Mouse (Mus musculus): Measurements from ENCODE around the gene Thsd7a. TPM values are rescaled to one million over a fixed set of nuclear protein-coding genes. Genes with fewer than 3 reads are reported as not detected.

Gene Thsd7a
- polyA plus RNA-seq, 1 experiment = 8.9 TPM

DNA sequence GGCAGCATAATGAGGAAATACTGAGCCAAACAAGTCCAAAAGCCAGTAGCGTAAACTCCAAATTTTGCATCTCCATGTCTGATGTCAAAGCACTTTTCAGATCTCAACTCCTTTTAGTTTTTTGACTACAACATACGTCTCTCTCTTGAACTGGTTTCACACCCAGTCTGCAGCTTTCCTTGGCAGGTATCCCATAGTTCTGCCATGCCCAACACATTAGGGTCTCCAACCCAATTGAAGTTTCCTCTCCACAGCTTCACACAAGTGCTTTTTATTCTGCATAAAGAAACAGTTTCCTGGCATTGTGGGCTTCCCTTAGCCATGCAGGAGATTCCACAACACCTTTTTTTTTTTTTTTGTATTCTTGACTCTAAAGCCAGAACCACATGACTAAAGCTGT is 50.1 kb downstream of the Thsd7a start:
- TF ChIP-seq CTCF (IDR thresholded peaks at IDR 0.05; ENCODE audit: extremely low read depth, insufficient read depth, low read length) (no peak), POLR2A (IDR thresholded peaks at IDR 0.05; ENCODE audit: extremely low read depth, insufficient read depth, low read length) (no peak)
- Histone ChIP-seq H3K27ac (ENCODE audit: insufficient read depth, low read length) (no peak overlapping the region), H3K4me3 (ENCODE audit: insufficient read depth, low read length) (no peak overlapping the region), H3K4me1 (ENCODE audit: control insufficient read depth, insufficient read depth, low read length) (no peaks in the 10 kb centered on the region)

DNA sequence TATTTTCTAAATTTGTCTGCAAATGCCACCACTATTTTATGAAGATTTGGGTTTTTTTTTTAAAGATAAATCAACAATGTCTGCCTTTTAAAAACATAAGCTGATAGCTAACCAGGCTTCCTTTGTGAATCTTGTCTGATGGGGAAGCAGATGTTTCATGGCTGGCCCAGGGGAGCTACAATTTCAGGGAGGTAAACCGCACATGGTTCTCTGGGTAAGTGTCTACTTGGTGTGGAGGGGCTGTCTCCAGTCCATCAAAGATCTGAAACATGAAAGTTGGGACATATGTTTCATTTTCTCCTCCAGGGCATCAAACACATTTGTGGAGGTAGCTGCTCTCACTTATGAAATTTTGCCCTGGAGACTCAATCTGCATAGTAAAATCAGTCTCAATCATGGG is 55.5 kb downstream of the Thsd7a start:
- TF ChIP-seq POLR2A (IDR thresholded peaks at IDR 0.05; ENCODE audit: extremely low read depth, insufficient read depth, low read length) = no peak
- no peak for TF ChIP-seq CTCF (IDR thresholded peaks at IDR 0.05; ENCODE audit: extremely low read depth, insufficient read depth, low read length)
- H3K4me1 ChIP-seq (ENCODE audit: control insufficient read depth, insufficient read depth, low read length) = no peaks in the 10 kb centered on the region
- no peak overlapping the region for H3K27ac ChIP-seq (ENCODE audit: insufficient read depth, low read length)

DNA sequence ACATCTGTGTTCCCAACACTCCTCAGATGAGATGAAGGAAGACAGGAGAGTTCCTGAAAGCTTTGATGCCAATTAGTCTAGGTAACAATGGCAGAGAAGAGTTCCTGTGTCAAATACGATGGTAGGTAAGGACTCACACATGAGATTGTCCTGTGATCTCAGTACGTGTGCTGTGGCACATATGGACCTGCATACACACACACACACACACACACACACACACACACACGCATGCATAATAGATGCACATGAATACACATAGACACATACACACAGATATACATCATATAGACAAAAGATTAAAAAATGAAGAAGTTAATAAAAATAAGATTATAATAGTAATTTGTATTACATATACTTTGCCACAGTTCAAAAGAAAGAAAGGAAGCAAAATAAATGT is 56.0 kb downstream of the Thsd7a start:
- no peaks in the 10 kb centered on the region for H3K4me1 ChIP-seq (ENCODE audit: control insufficient read depth, insufficient read depth, low read length)
- TF ChIP-seq CTCF (IDR thresholded peaks at IDR 0.05; ENCODE audit: extremely low read depth, insufficient read depth, low read length) = no peak
- no peak for TF ChIP-seq POLR2A (IDR thresholded peaks at IDR 0.05; ENCODE audit: extremely low read depth, insufficient read depth, low read length)
- no peak overlapping the region for H3K27ac ChIP-seq (ENCODE audit: insufficient read depth, low read length)

More for the DNA sequence above, 55.5 kb downstream of the Thsd7a start:
- no peak overlapping the region for H3K4me3 ChIP-seq (ENCODE audit: insufficient read depth, low read length)

DNA sequence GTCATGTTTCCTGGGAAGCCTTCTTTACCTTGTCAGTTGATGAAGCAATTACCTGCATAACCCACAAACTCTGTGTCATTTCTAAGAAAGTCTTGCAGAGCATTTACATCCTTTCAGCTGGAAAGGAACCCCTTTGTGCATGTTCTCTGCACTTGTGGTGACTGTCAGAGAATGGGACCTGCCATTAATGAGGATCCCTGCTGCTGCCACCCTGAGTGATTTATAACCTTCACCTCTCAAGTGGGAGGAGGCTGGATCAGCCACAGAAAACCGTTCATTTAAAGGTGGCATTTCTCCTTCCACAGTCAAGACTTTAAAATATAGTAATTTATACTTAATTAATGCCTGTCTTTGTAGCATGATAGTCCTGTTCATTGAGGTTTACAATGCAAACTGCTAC is 99.6 kb downstream of the Thsd7a start:
- TF ChIP-seq CTCF (IDR thresholded peaks at IDR 0.05; ENCODE audit: extremely low read depth, insufficient read depth, low read length) (no peak), POLR2A (IDR thresholded peaks at IDR 0.05; ENCODE audit: extremely low read depth, insufficient read depth, low read length) (no peak)
- no peak overlapping the region for H3K27ac ChIP-seq (ENCODE audit: insufficient read depth, low read length)
- H3K4me3 ChIP-seq (ENCODE audit: insufficient read depth, low read length) = no peak overlapping the region
- no peaks in the 10 kb centered on the region for H3K4me1 ChIP-seq (ENCODE audit: control insufficient read depth, insufficient read depth, low read length)

More for the DNA sequence above, 56.0 kb downstream of the Thsd7a start:
- no peak overlapping the region for H3K4me3 ChIP-seq (ENCODE audit: insufficient read depth, low read length)

DNA sequence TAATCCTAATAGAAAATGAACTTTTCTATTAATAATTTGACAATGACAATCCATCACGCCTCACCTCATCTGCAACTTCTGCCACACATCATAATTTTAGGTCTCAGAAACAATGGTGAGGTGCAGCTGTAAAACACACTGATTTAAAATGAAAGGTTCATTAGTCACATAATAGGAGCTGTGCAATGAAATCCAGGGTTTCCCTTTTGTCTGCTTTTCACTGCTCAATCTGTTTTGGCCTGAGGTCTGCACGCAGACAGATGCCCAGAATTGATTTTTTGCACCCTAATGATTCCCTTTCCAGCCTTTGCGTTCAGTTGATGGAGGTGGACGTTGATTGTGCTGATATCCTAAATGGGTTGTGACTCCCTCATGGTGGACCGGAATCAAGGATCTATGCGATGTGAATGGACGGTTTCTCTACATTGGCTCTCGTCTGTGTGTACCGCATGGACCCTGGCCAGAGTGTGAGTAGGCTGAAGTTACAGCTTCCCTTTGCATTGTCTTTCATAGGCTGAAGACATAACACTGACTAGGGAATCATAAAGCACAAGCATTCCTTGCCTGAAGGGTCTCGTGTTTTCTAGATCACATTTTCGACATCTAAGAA is 120.5 kb downstream of the Thsd7a start:
- TF ChIP-seq POLR2A (IDR thresholded peaks at IDR 0.05; ENCODE audit: extremely low read depth, insufficient read depth, low read length) = no peak
- no peak for TF ChIP-seq CTCF (IDR thresholded peaks at IDR 0.05; ENCODE audit: extremely low read depth, insufficient read depth, low read length)
- Histone ChIP-seq H3K27ac (ENCODE audit: insufficient read depth, low read length) (no peak overlapping the region), H3K4me3 (ENCODE audit: insufficient read depth, low read length) (no peak overlapping the region), H3K4me1 (ENCODE audit: control insufficient read depth, insufficient read depth, low read length) (no peaks in the 10 kb centered on the region)

DNA sequence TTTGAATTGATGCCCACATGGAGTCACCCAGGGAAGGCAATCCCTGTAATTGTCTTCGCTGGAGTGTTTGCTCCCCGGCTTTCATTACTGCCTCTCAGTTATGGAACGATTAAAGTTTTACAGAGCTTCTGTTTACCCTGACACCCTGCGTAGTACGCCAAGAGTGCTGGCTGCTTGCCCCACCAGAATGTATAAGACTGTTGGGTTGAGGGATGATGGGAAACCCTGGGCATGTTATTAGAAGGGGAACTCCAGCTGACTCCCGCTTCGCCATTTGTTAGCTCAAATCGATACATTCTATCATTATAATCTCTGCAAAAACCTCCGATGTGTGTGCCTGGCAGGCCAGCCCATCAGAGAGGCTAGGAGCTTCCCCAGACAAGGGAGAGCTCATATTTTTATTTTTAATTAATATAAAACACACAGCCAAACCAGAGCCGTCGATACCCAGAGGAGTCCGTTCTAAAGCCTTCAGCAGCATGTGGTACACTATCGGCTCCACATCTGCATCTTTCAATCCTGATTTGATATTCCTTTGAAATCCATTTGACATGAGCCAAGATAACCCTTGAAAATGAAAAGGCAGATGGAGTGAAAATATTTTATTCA is 142.5 kb downstream of the Thsd7a start:
- H3K4me3 ChIP-seq (ENCODE audit: insufficient read depth, low read length) = no peak overlapping the region
- no peak for TF ChIP-seq POLR2A (IDR thresholded peaks at IDR 0.05; ENCODE audit: extremely low read depth, insufficient read depth, low read length)
- no peak for TF ChIP-seq CTCF (IDR thresholded peaks at IDR 0.05; ENCODE audit: extremely low read depth, insufficient read depth, low read length)
- no peak overlapping the region for H3K27ac ChIP-seq (ENCODE audit: insufficient read depth, low read length)

DNA sequence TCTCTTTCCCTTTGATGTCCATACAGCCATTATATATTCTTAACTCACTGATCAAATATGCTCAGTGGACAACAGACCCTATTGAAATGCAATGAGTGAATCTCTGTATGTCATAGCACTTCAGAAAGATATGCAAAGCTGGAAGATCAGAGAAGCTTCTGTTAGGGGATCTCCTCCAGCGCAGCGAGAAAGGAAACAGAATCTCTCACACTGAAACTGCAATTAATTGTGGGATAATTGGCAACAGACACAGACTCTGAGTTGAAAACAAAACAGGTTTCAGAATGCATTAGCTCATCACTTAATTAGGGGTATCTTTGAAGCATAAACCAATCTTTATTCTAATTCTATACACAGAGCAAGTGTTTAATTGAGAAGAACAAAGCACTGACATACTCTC is 146.3 kb downstream of the Thsd7a start:
- no peak overlapping the region for H3K4me3 ChIP-seq (ENCODE audit: insufficient read depth, low read length)
- TF ChIP-seq POLR2A (IDR thresholded peaks at IDR 0.05; ENCODE audit: extremely low read depth, insufficient read depth, low read length) (no peak), CTCF (IDR thresholded peaks at IDR 0.05; ENCODE audit: extremely low read depth, insufficient read depth, low read length) (no peak)
- no peak overlapping the region for H3K27ac ChIP-seq (ENCODE audit: insufficient read depth, low read length)
- no peaks in the 10 kb centered on the region for H3K4me1 ChIP-seq (ENCODE audit: control insufficient read depth, insufficient read depth, low read length)

More for the DNA sequence above, 142.5 kb downstream of the Thsd7a start:
- no peaks in the 10 kb centered on the region for H3K4me1 ChIP-seq (ENCODE audit: control insufficient read depth, insufficient read depth, low read length)

DNA sequence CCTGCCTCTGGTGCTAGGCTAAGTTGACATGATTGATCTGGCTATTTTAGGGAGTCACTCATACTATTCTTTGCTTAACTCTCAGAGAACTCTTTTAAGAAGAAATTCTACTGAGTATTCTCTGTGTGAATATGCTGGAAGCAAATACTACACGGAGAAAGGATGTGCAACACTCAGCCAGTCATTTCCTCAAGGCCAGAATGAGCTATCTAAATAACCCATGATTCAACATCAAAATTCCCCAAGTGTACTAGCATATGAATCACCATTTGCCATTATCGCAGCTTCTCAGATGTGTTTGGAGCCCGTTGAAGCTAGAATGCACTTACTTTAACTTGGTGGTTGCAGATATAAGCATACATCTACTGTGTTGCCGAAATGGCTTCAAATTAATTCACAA is 147.0 kb downstream of the Thsd7a start:
- TF ChIP-seq POLR2A (IDR thresholded peaks at IDR 0.05; ENCODE audit: extremely low read depth, insufficient read depth, low read length) (no peak), CTCF (IDR thresholded peaks at IDR 0.05; ENCODE audit: extremely low read depth, insufficient read depth, low read length) (no peak)
- H3K4me3 ChIP-seq (ENCODE audit: insufficient read depth, low read length) = no peak overlapping the region
- H3K4me1 ChIP-seq (ENCODE audit: control insufficient read depth, insufficient read depth, low read length) = no peaks in the 10 kb centered on the region
- no peak overlapping the region for H3K27ac ChIP-seq (ENCODE audit: insufficient read depth, low read length)

DNA sequence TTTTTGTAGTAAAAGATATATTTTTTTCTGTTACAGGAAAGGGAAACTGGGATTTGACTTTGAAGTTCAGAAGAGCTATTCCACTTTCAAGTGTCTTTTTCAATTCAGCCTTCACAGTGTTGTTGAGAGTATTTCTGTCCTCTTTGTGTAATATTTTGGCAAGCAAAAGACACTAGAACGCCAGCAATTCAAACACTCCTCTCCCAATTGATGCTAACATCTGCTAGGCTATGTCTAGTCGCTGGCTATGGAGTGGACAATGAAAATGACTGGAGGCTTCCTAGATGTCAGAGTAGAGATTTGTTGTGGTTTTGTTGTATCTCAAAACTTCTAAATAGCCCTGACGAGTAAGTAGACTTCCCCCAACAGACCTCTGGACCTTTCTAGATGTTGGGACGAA is 164.8 kb downstream of the Thsd7a start:
- H3K4me1 ChIP-seq (ENCODE audit: control insufficient read depth, insufficient read depth, low read length) = no peaks in the 10 kb centered on the region
- TF ChIP-seq CTCF (IDR thresholded peaks at IDR 0.05; ENCODE audit: extremely low read depth, insufficient read depth, low read length) (no peak), POLR2A (IDR thresholded peaks at IDR 0.05; ENCODE audit: extremely low read depth, insufficient read depth, low read length) (no peak)

DNA sequence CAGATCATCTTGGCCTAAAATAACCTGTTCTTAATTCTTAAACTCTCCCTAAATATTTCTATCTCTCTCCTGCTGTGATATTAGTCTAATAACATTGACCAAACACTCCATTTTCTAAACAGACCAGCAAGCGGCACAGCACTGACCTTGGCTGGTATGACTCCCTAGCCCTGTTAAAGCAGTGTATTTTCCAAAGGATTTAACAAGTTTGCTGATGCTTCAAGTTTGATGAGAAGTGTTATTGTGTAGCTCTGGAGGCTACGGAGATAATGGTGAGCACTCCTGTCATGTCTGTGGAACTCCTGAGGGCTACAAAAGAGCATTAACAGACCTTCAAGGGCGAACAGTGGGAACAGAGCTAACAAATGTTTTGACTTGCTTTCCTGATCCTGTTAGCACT is 168.1 kb downstream of the Thsd7a start:
- Histone ChIP-seq H3K4me1 (ENCODE audit: control insufficient read depth, insufficient read depth, low read length) (no peaks in the 10 kb centered on the region), H3K27ac (ENCODE audit: insufficient read depth, low read length) (no peak overlapping the region), H3K4me3 (ENCODE audit: insufficient read depth, low read length) (no peak overlapping the region)
- TF ChIP-seq CTCF (IDR thresholded peaks at IDR 0.05; ENCODE audit: extremely low read depth, insufficient read depth, low read length) (no peak), POLR2A (IDR thresholded peaks at IDR 0.05; ENCODE audit: extremely low read depth, insufficient read depth, low read length) (no peak)

More for the DNA sequence above, 164.8 kb downstream of the Thsd7a start:
- Histone ChIP-seq H3K27ac (ENCODE audit: insufficient read depth, low read length) (no peak overlapping the region), H3K4me3 (ENCODE audit: insufficient read depth, low read length) (no peak overlapping the region)

All from cortical plate, adult 2 months (tissue).